Mouse (Mus musculus) stomach, embryonic 16.5 days (tissue): Measurements from ENCODE around the gene AI464131. TPM values are rescaled to one million over a fixed set of nuclear protein-coding genes. Genes with fewer than 3 reads are reported as not detected.

Experiments used
- polyA plus RNA-seq: library from polyadenylated mRNA; unstranded; fragments of >200 nt; fragmentation: Nextera tagmentation; extraction: Ambion mirVana; gene quantifications from 2 replicates; pipeline ENCODE4 v1.2.1, GENCODE M21; 2015

The AI464131 gene
- polyA plus RNA-seq, 1 experiment from 2014 or later: 9.6 TPM

Other genes with a start within 250 kb of the AI464131 start
- 51.9 and 55.2 TPM in 2 replicates for gene Ubap2, start 227.9 kb downstream of the AI464131 start, polyA plus RNA-seq
- 62.9 and 65.0 TPM in 2 replicates for gene Dcaf12, start 188.2 kb downstream of the AI464131 start, polyA plus RNA-seq
- 49.5 and 53.0 TPM in 2 replicates for gene Ubap1, start 154.1 kb downstream of the AI464131 start, polyA plus RNA-seq
- 4.8 and 6.0 TPM in 2 replicates for gene Kif24, start 38.2 kb downstream of the AI464131 start, polyA plus RNA-seq
- gene Nudt2, start 37.9 kb downstream of the AI464131 start, polyA plus RNA-seq: 49.5 and 49.6 TPM in 2 replicates
- 0.65 and 0.87 TPM in 2 replicates for gene 1110017D15Rik, start 14.3 kb upstream of the AI464131 start, polyA plus RNA-seq
- gene Fam219a, start 66.5 kb upstream of the AI464131 start, polyA plus RNA-seq: 2.9 and 3.0 TPM in 2 replicates
- 4.7 and 5.1 TPM in 2 replicates for gene Dnaic1, start 66.7 kb upstream of the AI464131 start, polyA plus RNA-seq
- 22.8 and 23.0 TPM in 2 replicates for gene Enho, start 137.2 kb upstream of the AI464131 start, polyA plus RNA-seq
- 10.1 and 10.5 TPM in 2 replicates for gene Cntfr, start 194.0 kb upstream of the AI464131 start, polyA plus RNA-seq
- gene Il11ra1, start 196.9 kb upstream of the AI464131 start, polyA plus RNA-seq: 143 and 152 TPM in 2 replicates
- gene Rpp25l, start 210.5 kb upstream of the AI464131 start, polyA plus RNA-seq: 54.3 and 58.6 TPM in 2 replicates
- gene Dctn3, start 220.1 kb upstream of the AI464131 start, polyA plus RNA-seq: 132 TPM in 2 replicates
- gene Arid3c, start 228.1 kb upstream of the AI464131 start, polyA plus RNA-seq: not detected in 2 replicates